Mouse (Mus musculus) granulocyte monocyte progenitor cell, adult 5-6 weeks (primary cell): ENCODE measurements around the gene Adgrg6. TPM values are rescaled to one million over a fixed set of nuclear protein-coding genes. Genes with fewer than 3 reads are reported as not detected.

Experiments
- ATAC-seq: replicated peaks from 2 replicates; pipeline ENCODE4 v1.8.0; 2016; ENCODE audit warnings: mild to moderate bottlenecking, moderate TSS enrichment, inconsistent platforms; ENCODE audit not compliant: poor library complexity, severe bottlenecking
- total RNA-seq, 2 experiments: library from RNA; stranded (forward) in 1 of 2; stranded (reverse) in 1 of 2; fragments of 200-712, 200-1000 nt in 1 of 2; fragments of >200 nt in 1 of 2; fragmentation: Nextera tagmentation in 1 of 2; gene quantifications; 2 replicates each; pipeline ENCODE4 v1.2.3; 2014 to 2017

Gene Adgrg6
- total RNA-seq (2014; fragmentation: Nextera tagmentation): 0.37 and 1.3 TPM in 2 replicates
- total RNA-seq (2017): 0.52 and 0.65 TPM in 2 replicates

DNA sequence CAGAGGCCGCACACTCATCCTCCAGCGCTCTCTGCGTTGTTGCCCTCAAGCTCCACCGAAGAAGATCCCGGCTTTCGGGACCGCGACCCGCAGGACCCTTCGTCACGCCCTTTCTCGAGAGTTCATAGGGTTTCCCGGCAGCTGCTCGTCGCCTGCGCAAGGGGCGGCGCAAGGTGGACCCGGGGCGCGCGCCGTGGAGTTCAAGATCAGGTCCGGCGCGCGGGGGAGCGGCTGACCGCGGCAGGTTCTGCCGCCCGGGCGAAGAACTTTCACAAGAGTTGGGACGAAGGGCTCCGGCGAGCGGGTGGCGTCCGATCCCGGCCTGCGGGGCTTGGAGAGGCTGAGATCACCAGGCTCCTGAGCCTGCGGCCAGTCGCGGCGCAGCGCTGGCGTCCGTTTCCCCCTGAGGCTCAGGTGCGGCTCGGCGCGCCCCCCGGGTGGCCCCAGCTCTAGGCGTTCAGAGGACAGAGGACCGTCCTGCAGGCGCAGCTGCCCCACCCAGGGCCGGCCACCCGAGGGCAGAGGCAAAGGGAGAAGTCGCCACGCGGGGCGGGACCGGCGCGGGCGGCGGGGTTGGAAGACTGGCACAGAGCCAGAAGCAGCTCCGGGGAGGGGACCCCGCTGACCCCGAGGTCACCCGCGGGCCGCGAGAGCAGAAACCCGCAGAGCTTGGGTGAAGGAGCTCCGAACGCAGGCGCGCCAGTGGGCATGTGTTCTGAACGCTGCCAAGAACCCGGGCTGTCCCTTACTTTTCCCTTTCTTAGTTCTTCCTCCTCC, at the start of gene Adgrg6:
Adgrg6 (minus strand) TSS at position 719 of the 777 bp plus-strand sequence.
- ATAC-seq: peak; percentile 67

DNA sequence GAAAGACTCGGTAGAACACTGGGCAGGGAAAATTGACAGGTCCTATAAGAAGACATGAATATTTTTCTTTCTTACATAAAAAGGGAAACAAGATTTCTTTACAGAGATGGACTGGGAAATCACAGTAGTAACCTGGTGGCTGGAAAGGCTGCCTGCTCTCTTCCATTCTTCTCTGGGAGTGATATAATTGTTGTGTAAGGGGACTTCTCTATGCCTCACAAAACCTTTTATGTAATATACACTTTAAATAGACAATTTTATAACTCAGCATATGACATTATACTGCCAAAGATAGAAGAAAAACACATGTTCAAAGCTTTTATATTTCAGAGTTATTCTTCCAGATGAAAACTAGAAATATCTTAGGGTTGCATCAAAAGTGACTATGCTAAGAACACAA, 46.8 kb upstream of the Adgrg6 start:
- no peak for ATAC-seq

DNA sequence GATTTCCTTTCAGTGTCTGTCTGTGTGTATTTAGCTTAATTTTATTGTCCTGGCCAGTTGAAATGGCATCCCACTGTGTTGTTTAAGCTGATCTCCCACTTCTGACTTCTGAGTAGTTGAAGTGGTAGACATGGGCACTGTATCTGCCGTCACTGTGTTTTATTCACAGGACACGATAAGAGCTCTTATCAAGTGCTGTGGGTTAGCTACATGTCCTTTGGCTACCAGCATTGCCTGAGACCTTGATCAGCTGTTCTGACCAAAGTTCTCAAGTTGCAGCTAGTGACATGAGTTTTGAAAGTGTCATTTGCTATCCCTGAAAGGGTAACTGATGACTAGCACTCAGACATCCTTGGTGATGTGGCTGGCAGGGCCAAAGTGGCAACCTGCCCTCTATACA, 45.4 kb upstream of the Adgrg6 start:
- ATAC-seq: no peak

DNA sequence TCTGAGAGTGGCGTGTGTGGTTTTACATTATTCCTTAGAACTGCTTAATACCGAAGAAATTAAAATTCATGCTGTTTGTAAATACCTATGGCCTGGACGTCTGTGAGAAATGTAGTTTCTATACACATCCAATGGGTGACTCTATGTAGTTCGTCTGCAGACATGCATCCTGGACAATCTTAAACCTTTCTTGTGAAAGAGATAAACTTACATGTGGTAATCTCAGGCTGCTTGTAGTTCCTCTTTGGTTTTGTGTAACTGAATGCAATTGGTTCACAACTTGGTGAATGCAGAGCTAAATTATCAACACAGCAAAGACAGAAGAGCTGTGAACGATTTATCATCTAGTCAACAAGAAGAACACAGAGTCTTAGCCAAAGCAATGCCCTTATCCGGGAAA, 44.2 kb upstream of the Adgrg6 start:
- peak; percentile 72 for ATAC-seq

DNA sequence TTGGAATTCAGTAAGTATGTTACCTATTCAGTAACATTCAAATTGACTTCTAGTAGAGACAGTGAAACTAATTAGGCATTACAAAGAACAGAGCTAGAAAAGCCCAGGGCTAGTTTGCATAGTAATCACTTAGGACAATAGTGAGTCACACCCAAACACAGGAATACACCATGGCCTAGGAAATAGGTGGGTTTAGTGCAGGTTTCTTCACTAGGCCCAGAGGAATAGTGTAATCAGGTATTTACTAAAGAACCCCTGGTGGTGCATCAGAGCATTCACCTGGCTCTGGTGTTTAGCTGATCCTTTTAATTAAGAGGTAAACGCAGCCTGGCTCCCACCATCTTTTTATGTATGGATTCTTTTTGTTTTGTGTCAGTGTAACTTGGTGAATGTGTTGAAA, 38.0 kb upstream of the Adgrg6 start:
- ATAC-seq: no peak

DNA sequence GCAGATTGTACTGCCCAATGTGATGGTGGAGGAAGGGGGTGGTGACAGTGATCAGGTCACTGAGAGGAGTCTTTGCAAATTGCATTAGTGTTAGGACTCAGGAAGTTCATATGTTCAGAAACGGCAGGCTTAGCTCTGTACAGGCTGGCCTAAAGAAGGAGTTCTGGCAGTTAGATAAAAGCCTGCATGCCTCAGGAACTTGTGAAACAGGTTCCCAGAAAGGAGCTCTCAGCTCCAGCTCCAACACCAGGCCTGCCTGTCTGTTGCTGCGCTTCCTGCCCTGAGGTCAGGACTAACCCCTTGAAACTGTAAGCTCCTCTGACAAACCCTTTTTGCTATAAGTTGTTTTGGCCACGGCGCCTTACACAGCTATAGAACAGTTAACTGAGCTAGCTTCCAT, 28.8 kb upstream of the Adgrg6 start:
- no peak for ATAC-seq

DNA sequence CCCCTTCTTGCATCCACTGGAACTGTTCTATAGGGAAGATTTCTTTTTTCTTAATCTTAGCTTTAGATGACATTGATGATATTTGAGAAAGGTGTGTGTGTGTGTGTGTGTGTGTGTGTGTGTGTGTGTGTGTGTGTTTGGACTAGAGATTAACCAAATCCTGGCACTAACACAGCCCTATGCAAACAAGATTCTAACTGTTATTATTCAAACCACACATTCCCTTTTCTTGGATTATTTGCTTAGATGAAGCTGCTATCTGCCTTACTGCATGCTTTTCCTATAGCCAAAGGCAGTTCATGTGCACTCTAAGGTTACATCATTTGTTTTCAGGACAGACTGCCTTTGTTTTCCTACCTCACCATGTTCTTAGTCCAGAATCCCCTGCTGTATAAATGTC, 25.7 kb upstream of the Adgrg6 start:
- no peak for ATAC-seq

DNA sequence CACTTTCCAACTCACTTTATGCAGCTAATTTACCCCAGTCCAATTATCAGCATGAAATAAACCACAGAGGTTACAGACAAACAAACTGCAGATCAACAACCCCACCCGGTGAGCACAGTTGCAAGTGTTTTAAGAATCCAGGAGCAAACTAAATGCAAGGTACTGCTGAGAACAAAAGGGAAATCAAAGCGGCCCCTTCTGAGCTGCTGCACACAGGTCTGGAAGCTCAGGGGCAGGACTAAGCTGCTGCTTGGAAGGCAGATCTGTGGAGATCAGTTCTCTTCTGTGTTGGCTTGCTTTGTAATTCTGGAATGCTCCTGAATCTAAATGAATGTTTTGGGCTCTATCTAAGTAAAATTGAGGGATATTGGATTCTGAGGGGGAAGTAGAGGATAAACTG, 25.2 kb upstream of the Adgrg6 start:
- no peak for ATAC-seq

DNA sequence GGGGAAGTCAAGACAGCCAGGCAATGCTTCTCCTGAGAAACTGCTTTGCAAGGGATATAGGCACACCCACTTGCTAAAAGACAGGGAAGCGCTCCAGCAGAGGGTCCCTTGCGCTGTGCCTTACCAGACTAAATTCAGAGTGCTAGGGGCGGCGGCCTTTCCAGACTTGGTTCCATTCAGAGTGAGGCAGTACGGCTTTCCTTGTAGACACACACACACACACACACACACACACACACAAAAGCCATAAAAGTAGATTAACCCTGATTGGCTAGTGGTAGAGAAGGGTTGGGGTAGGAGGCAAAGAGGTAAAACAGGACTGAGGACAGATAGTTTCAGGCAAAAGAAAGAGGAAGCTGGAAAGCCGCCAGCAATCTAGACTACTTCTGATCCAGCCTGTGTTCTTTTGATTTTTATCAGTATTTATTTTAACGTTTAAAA, 672 bp upstream of the Adgrg6 start:
- peak; percentile 64 for ATAC-seq

DNA sequence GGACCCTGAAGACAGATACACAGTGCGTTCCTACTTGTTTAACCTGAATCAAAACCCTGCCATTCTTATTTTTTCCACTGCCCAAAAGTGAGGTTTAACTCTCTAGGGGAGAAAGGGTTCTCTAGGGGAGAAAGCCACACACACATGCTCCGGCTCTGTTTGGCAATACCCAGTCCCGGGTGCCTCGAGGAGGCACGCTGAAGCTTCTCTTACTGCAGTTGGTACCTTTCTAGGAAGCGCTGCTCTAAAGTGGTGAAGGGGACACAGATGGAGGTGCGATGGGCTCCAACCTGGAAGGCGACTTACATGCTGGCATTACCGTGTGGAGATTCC, 885 bp downstream of the Adgrg6 start:
- ATAC-seq: peak; percentile 54

DNA sequence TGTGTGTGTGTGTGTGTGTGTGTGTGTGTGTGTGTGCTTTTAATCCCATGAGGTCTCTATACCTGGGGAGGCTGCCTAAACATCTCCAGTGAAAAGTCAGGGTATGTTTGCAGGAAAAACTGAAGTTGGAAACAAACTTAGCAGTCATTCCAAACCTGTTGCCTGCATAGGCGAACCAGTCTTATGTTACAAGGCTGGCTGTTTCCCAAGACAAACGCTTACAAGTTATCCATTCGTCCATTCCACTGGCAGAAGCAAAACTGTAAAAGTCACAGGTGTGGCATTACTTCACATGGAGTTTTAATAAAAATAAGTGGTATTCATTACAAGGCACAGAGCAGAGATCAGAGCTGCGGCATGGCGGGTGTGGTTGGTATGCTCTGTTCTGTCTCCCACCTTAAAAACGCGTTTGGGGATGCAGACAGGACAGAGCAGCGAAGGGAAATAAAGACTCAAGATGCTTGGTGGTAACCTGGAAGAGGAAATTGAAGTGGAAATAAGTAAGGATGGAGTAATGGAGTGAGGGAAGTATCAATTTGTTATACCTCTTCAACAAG, 1.9 kb downstream of the Adgrg6 start:
- ATAC-seq: no peak

DNA sequence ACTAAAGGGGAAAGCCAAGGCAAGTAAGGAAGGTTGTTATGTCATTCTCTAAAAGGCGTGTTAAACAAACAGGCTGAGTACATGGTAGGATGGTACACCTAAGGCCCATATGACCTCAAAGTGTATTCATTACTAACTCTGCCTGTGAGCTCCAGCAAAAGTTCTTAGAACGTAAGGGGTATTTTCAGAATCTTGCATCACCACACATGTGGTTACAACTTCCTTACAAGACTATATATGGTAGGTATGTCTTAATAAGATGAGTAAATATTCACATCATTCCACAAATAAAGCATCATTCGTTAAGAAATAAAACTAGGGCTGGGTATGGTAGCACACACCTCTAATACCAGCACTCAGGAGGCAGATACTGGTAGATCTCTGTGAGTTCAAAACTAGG, 8.4 kb downstream of the Adgrg6 start:
- peak; percentile 99 for ATAC-seq

DNA sequence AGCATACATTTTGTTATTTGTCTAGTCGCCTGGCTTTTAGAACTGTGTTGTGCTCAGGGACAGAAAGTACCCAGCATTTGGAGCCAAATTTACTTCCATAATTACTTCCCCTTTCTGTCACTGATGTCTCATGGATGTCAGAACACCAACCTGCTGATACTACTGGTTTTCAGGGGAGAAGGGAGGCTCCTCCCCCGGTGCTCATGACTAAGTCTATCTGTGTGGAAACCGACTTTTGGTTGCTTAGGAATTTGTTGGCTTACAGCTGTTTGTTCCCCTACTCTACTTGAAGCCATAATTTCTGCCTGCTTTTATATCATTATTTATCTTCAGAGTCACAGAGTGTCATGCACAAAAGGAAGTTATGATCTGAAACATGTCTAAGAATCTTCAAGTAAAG, 14.4 kb downstream of the Adgrg6 start:
- ATAC-seq: peak; percentile 99

DNA sequence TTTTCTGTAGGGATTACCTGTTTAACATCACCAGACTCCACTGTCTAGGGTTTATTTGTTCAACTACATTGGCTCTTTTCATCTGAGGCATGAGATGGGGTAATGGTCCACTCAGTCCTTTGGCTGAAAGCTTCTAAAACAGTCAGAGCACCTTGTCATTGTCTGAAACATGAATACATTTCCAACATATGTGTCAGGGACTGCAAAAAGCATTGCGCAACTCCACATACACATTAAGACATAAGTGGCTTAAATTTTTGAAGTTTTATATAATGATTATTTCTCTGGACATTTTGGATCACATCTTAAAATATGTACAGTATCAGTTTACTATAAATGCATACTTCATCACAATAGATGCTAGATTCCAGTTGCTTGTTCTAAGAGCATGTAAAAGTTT, 14.8 kb downstream of the Adgrg6 start:
- ATAC-seq: peak; percentile 56

DNA sequence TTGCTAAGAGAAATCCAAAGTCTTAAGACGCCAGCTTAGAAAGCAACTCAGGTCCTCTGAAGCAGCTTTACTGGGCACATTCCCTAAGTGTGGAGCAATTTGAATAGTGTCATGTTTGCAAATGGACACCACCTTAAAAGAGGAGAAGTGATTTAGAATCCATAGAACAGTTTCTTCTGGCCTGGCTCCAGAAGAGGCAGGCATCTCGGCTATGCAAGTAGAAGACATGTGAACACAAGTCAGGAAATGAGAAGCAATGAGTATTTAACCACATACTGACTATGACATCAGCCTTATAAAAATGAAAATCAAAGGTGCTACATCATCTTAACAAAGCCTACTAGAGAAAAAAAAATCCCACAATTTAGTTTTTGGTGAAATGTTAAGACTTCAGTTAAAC, 17.7 kb downstream of the Adgrg6 start:
- no peak for ATAC-seq

DNA sequence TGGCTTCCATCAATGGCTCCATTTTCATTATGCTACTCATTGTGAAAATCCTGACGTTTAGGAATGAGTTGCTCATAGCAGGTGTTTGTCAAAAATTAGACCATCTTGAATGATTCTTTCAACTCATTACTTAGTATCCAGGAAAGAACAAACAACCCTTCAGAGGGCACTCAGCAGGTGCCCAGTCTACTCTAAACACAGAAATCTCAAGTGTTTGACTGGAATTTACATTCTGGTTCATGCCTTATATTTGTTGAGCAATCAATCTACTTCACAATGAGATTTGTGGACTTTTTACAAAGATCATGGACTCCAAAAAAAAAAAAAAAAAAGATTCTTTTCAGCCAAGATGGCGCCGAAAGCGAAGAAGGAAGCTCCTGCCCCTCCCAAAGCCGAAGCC, 22.7 kb downstream of the Adgrg6 start:
- no peak for ATAC-seq

DNA sequence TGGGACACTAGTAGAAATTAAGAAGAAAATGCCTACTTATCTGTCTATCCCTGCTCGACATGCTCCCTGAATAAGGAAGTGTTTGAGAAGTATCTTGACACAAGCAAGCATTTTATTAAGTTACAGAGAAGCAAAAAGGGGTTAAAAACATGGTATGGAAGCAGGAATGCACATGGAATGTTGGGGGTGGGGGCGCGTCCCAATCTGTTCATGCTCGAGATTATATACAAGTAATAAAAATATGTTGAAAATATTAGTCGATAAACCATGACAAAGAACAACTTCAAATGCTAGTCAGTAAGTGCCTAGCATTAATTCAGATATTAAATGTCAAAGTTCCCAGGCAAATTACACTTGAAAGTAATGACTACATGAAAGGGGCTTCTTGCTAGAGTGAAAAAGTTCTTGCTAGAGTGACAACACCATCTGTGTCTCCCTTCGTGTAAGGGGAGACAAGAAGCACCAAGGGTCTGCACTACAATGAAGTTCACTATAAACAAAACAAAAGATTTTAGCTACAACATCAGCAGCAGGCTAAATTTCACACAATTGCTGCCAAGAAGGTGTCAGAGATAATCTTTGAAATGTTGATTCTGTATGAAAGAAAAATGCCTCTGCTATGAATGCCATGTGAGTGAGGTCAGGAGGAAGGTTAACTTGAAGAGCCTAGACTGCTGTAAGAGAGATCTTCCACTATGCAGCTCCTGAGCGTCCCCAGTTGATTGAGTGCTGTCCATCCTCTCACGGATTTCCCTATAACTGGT, 24.4 kb downstream of the Adgrg6 start:
- ATAC-seq: no peak

DNA sequence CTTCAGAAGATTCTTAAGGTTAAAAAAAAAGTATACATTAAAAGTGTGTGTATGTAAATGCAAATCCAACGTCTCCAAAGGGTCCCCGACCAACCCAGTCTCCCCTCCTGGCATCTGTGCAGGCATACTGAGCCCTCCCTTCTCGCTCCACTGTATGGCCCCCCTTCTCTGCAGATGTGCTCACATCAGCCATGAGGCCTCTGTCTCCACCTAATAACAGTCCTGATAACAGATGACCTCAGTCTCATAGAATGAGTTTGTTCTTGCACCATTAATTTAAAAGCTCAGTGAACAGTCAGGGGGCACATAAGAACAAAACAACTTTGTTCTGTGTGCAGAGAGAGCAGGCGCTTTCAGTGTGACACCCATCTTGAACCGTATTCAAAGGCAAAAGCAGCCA, 27.6 kb downstream of the Adgrg6 start:
- ATAC-seq: no peak

DNA sequence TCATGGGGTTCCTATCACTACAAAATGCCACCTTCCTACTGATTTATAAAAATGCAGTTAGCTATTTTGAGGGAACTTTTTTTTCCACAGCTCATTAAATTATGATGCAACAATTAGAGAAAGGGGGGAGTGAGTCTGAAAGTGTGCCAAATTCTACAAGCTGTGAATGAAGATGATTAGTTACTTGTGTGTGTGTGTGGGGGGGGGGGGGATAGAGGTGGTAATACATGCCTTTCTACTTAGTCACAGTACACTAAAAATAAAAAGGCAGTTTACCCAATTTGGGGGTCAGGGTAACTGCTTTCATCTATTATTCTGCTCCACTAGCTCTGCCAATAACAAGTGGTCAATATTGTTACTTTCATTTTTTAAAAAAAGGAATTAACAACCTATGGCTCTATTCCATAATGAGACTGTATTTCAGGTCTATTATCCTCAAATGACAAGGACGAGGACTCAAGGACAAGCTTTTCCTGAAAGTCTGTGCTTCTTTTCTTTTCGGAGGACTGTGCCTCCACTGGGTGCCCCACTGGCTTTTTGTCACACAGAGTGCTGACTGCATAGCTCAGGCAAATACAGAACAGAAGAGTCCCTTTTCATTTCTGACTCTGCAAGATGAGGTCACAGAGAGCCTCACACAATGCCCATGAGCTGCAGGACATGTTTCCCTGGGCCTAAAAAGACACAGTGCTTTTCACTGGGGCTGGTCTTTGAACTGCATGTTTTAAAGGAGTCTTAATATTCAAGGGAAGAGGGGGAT, 33.4 kb downstream of the Adgrg6 start:
- no peak for ATAC-seq

DNA sequence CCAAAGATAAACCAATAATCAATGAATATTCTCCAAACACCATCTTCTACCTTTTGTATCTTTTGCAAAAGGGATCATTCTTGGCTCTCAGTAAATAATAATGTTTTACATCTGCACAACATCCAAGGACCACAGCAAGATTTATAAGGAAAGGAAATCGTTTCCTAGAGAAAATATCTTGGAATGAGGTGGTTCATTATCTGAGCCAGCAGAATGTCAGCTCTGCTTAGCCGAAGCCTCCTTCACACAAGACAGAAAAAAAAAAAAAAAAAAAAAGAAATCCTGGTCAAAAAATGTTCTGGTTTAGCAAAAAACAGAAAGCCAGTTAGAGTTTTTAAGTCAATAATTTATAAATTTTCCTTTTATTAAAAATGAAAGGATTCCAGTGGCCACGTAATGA, 34.3 kb downstream of the Adgrg6 start:
- ATAC-seq: no peak

DNA sequence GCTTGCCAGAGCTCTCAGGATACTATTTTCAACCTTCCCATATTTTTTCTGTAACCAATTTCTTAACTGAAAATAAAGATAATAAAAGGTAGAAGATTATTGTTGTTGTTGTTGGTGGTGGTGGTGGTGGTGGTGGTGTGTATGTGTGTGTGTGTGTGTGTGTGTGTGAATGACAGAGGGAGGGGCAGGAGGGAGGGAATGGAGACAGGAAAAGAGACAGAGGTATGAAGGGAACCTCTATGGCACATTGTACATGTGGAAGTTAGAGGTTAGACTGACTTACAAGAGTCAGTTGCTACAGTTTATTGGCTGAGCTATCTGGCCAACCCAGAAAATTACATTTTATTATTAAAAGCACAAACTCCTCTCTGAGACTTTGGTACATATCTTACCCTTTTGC, 49.8 kb downstream of the Adgrg6 start:
- no peak for ATAC-seq
